Mouse (Mus musculus) adrenal gland, postnatal 14 days (tissue): ENCODE results near the gene Sh3rf1. TPM values are rescaled to one million over a fixed set of nuclear protein-coding genes. Genes with fewer than 3 reads are reported as not detected.
A peak's percentile ranks its signal among the peaks of the same experiment; 100 is the strongest.

Experiments
- DNase-seq: peaks from one replicate; pipeline ENCODE4 v3.0.0; 2021; ENCODE audit warnings: mixed read lengths
- total RNA-seq: library from RNA; stranded (reverse); gene quantifications from 2 replicates; pipeline ENCODE4 v1.2.3, GENCODE M21; 2021

Gene Sh3rf1
- total RNA-seq, 1 experiment from 2014 or later: 9.3 TPM

DNA sequence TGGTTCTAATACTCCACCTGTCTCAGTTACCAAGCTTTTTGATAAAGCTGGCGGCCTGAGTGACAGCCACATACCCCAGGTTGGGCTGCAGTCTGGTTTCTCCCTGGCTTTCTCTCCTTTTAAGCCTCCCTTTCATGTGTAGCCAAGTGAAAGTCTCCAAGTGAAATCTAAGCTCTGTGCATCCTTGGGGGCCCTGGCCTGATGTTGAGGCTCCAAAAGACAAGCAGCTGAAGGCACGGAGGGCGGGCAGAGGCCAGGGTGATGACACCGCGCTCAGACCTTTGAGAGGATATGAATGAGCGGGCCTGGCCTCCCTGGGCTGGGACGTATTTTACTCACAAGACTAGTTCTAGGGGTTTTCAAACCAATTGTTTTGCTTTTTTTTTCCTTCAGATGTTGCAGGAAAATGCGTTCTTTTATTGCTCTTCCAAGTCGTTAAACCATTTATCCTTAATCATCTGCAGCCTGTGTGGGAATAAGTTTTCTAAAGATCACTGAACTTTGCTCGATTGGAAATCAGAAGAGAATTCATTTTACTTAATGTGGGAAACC is 100.8 kb downstream of the Sh3rf1 start:
- DNase-seq: no peak

DNA sequence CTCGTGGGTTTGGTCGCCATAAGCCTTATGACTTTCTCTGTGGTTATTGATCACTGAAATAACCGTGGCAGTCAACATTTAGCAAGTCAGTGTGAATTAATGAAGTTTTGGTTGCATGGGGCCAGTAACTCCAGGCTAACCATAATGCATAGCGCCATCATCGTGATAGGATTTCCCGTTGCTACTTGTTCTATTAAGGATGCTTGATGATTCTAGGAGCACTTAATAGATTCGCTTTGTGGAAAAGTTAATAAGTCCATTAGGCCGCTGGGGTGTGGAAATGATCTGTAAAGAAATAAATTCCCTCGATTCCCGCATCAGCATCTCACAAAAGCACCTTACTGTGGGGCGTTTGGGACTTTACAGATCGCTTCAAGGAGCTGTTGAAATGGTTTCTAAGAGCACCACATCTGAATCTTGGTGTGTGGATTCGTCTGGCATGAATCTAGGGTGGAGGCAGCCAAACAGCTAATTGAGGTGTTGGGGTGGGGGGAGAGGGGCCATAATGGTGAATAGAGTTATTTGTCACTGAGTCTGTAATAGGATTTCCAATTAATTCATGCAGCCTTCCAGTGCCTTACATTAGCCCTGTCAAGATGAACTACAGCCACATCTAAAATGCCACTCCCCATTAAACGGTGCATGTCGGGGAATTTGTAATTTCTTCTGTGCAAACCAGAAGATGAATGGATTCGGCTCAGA is 101.5 kb downstream of the Sh3rf1 start:
- DNase-seq: no peak

DNA sequence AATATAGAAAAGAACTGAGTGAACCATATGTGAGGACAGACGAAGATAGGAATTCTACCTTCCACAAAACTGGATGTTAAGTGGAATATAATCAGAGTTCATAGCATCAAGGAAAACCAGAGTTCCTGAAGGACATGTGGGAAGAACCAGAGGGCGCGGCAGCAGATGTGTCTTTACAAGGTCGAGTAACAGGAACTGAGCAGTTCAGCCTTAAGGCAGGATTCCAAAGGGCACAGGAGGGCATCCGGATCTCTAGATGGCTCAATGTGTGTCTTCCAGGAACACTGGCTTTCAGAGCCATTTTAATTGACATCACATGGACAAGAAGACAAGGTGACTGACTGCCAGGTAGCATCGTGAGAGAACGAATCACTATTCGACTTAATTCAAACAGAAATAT is 102.6 kb downstream of the Sh3rf1 start:
- DNase-seq: peak; percentile 17

DNA sequence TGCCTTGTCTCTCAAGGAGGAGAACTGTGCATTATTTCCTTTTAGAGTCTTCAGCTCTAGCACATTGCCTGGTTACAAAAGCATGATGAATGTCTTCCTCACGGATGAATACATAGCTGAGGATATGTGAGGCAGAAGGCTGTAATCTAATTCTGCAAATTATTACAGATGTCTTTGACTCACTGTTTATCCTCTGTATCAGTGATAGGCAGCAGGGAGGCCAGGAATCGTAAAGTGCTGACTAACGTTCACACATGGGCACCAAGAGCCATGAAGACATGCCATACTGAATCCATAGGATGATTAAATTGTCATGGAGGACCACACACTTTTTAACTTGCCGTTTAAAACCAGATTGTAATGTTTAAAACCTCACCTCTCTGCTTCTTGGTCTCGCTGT is 103.7 kb downstream of the Sh3rf1 start:
- no peak for DNase-seq

DNA sequence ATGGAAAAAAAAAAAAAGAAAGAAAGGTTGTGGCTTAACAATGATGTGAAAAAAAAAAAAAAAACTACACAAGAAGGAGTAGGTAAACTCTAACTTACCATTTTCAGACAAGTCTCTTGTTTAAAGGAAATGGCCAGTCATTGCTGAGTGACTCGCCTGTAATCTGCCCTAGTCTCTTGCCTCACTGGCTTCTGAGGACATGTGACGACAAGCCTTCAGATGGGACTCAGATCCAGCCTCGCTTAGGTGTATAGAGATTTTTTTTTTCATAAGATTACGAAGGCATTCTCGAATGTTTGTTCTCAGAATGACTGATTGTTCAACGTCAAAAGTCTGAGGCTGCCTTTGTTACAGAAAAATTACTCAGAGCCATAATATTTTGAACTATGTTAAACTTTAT is 116.0 kb downstream of the Sh3rf1 start:
- DNase-seq: no peak

DNA sequence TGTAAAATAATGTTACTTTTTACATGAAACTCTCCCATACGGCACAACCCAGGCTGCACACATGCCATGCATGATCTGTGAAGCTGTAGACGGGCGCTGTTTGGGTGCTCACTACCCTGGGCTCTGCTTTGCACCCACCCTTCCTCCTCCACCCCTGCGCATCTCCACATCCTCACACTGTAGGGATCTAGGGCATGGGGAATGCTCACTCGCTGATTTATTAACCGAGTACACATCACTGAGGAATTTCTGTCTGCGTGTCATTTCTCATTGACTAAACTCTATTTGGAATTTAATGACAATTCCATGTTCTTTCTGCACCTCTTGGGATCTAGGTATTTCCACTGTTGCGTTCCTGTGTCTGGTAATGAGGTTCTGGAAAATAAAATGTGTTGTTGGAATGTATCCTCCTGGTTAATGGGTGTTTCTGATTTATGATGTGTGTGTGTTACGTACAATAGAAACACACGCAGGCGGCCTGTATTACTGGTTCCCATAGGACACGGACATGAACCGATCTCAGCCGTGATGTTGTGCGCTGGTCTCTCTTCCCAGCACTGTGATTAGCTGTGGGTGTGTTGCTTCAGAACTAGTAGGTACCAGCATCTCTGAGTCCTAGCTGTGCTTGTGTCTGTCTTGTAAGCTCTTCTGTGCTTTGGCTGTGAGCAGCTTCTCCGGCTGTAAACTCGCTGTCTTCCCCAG is 116.8 kb downstream of the Sh3rf1 start:
- no peak for DNase-seq

DNA sequence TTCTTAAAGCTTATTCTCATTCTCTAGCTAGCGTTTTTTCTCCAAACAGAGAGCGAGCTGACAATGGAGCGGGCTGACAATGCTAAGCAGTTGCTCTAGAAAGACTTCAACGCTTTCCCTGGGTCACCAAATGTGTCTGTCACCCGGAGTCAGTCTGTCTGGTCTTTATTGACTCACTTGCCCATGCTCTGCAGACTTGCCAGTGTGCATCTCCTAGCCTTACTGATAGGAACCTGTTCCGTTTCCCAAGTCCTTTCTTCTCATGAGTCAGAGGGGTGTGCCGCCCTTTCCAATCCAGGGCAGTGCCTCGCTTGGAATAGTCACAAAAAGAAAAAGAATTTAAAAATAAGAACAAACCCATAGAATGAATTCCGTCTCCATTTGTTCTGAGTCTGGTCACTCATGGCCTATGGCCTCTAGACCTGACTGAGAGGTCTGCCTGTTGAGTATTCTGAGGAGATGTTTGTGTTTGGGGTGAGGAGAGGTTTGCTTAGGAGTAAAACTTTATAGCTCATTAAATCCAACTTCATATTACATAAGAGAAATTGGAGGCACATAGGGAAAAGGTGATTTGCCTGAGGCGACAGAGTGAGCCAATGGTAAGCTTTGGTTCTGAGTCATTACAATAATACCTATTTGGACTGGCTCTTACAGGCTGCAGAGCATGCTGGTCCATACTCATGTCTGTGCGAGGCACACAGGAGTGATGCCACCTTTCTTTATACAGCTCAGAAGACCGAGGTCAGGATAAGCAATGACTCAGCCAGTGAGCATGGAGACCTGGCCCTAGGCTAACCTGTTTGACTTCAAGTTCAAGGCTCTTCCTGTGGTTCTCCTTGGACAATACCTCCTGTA is 118.1 kb downstream of the Sh3rf1 start:
- DNase-seq: no peak

DNA sequence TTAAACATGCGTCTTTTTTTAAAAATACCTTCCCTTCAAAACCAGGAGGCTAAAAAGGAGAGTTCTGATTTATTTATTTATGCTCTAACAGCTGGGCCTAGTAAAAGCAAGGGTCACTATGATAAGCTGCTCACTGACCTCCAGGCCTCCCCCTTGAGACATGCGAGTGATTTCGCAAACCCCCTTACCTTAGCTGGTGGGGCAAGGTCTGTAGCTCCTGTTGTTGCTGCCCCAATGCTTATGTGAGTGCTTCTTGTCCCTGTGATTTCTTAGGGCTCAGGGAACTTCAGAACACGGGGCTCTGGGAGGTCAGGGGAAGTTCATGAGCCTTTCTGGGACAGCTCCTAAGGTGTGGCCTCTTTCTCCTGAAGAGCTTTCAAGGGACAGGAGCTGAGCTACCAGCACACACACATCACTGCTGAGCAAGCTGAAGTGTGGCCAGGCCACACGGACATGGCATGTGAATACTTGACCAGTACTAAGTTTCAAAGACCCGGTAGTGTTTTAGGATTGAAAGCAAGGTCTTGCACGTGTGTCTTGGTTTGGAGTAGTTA is 118.9 kb downstream of the Sh3rf1 start:
- DNase-seq: no peak

DNA sequence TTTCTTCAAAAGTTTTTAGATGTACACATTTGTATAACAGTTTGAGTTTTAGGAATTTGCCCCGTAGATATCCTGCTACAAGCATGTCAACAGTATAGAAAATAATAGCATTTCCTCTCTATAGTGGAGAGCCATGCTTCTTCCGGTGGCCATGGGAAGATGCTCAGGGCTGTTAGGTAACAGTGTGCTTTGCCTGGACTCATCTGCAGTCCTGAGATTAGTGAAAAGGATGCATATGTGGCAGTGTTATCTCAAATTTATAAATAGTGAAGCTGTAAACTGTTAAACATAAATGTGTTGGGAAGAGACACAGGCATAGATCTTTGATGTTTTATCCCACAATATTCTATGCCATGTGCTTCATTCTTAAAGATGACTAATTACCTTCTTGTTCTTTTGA is 120.8 kb downstream of the Sh3rf1 start:
- DNase-seq: no peak

DNA sequence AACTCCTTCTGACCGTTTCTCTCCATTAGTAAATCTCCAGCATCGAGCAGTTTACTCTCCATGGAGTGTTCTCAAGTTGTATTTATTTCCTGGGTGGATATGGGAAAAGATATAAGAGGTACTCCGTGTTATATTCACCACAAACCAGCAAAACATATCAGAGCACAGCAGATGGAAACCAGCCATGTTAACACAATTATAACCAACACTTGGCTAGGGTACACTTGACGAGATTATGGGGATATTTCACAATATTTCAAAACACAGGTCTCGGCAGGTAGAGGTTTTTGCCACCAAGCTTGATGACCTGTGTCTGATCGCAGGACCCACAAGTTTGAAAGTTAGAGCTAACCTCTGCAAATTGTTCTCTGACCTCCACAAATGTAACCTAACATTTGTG is 123.3 kb downstream of the Sh3rf1 start:
- no peak for DNase-seq

DNA sequence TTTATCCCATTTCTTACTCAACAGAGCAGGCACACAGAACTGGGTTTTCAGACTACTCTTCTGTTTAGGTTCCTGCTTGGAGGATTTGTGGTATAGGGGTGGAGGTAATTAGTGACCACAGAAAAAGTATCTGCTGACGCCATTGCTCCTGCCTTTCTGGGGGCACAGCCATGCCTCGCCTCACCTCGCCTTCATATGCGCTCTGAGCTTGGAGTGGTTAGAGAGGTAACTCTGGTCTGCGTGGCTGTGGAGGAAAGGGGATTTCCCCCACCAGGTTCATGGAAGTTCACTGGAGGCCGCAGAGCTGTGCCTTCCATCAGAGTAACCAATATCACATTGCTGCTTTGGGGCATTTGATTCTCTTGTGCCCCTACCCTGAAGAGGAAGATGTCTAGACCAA is 123.9 kb downstream of the Sh3rf1 start:
- no peak for DNase-seq

DNA sequence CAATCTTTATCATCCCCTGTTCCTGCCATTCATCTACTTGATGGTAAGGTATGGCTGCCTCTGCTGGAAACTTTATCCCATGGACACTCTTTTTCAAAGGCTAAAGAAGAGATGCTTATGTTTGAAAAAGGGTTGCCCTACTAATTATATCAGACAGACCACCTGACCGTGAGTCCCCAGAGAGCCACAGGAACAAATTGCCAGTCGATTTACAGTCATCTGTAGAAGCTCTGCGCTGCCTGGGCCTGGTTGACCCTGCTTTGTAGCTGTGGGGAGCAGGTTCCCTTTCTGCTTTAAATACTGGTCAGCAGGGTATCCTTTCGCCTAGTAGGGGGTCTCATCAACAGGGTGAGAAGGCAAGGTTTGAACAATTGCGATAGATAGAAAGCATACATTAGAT is 124.4 kb downstream of the Sh3rf1 start:
- DNase-seq: no peak

DNA sequence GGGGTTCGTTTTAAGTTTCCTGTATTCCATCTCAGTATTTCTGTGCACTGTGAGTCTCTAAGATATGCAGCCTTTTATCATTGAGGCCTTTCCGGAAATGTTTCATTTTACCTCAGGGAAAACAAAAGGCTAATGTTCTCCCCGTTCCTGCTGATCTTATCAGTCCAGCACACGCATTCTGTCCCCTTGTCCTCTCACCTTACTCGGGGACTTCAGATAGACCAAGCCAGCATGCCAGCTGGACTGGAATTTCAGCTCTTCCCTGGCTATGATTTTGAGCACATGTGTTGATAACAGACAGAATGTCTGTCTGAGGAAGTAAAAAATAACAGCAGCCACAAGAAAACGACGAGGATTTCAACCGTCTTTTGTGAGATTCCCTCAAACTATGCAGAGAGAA is 124.8 kb downstream of the Sh3rf1 start:
- no peak for DNase-seq

DNA sequence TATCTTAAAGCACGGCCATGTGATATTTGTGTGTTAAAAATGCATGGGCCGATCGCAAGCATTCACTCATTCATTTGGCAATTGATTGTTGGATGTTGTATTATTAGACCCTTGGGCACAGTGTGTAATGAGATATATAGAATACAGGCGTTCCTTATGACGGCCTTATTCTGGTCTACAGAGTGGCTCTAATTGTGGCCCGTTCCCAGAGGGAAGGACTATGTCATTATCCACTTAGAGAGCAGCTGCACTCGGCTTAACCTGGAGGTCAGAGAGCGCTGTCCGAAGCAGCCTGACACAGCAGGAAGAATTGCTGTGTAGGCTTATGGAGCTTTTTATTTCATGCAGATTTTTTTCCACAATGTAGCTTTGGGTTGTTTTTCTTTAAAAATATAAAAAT is 126.8 kb downstream of the Sh3rf1 start:
- no peak for DNase-seq

DNA sequence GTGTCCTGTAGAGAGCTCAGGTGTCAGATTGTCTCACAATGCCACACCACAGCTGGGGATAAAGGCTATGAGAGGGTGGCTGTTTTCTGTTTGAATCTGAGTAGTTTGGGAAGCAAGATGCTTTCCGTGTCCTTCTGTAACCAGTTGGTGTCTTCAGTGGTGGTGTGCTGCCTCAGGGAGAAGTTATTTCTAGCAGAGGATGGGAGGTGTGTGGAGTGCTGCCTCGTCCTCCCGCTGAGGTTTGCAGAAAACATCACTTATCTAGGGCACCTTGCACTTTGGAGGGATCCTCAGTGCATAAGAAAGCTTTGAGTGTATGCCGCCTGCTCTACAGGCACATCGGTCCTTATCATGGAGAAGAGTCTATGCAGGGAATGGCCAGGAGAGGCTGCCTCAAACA is 128.0 kb downstream of the Sh3rf1 start:
- no peak for DNase-seq

DNA sequence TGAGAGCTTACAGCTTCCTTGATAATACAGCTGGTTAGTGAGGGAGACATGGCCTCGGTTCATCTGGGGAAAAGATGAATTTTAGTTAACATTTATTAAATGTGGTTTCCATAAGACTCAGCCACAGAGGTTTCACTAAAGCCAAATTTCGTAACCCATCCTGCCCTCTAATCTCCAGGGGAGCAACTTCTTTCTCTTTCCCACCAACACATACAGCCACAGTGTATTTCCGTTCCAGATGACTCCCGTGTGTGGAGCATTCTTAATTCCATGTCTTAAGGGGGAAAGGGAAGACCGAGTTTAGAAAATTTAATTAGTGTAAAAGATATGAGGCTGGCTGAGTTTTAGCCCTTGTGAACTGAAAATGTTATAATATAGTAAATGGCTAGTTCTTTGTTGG is 131.8 kb downstream of the Sh3rf1 start:
- no peak for DNase-seq

DNA sequence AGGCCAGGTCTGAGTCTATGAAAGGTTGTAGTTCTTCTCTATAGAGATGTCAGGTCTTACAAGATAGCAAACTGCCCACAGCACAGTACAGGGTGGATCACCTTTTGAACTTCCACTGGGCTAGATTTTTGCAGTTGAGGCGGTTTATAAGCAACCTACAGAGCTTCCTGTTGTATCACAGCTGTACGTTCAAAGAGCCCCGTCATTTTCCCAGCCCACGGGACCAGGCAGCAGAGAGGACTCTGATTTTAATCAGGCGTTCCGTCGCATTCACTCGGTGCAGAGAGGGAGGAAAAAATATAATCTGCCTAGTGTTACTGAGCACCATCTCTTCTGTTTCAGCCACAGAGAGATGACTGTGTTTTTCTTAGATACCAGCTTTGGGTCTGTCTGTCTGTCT is 135.3 kb downstream of the Sh3rf1 start:
- DNase-seq: no peak

DNA sequence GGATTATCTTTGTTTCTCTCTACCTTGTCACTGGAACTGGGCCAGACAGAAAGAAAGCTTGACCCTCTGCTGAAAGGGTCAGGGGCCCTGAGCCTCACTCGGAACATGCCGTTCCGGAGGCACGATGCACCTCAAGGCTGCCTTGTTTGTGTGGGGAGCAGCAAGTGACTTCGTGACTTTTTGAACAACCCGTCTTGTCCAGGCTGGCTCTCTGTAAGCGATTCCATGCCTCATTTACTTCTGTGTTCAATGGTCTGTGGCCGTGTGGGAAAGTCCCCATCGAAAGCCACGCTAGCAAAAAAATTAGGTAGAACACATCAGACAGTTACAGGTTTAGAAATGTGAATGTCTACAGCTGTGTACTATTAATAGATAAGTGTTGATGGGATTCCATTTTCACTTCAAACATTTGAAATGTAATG is 136.2 kb downstream of the Sh3rf1 start:
- peak; percentile 13 for DNase-seq

DNA sequence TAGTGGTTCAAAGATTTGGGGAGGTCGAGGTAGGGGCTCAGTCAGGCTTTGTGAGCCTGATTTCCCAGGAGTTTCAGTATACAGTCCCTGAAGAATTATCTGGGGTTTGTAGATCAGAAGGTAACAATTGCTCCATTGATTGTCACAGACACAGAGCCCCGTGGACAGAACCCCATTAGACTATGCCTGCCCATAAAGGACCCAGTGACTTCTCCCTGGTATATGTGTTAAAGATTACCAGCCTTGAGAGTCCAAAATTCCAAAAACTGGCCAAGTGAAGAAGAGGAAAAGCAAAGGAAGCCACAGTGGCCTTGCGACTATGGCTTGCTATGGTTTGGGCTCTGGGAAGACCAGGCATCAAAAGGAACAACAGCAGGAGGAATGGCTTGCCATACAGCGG is 136.7 kb downstream of the Sh3rf1 start:
- no peak for DNase-seq

DNA sequence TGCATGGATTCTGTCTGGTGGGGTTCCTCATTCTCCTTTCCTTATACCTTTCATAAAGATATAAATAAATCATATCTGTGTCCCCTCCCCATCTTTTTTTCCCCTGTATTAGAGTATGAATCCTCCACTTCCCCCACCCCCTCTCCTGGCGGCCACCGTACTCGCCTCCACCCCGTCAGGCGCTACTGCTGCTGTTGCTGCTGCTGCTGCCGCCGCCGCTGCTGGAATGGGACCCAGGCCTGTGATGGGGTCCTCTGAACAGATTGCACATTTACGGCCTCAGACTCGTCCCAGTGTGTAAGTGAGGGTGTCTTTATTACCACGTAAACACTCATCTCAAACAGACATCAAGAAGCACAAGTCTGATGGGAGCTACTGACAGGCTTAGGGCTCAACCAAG is 137.8 kb downstream of the Sh3rf1 start:
- no peak for DNase-seq

DNA sequence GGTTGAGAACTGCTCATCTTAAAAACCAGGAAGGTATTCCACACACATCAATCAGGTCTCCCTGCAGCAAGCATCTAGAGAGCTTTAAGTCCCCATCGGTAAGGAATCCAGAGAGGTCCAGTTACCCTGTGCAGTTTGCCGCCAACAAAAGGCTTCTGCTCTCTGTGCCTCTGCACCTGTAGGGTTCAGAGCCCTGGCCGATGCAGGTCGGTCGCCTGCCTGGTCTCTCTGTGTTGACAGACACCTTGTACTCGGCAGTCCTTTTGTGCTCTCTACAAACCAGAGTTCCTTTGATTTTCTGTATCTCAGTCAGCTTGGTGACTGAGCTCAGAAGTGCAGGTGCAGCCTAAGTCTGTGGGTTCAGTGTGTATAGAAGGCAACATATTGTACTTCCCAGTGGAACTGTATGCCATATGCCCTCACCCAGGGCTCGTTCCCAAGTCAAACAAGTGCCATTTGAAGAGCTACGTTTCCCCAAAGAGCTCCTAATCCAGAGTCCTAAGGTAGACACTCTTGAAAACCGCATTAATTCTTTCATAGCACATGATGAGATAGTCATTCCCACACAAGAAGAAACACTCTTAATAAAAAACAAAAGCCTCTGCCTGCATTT is 138.7 kb downstream of the Sh3rf1 start:
- DNase-seq: no peak

DNA sequence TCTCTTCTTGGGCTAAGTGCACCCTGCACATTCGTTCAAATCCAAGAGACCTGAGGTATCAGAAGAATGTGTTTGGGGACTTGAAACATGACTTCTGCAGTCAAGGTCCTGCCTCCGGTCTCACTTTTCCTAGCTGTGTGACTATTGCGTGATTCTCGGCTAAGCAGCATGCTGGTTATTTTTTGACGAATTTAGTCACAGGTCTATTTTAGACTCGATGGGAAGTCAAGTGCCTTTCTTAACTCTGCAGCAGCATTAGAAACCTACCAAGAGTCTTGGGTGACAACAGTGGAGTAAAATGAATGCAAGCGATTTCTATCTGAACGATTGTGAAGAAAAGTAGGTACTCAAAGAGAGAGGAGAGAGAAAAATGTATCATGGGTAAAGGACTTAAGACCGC is 149.6 kb downstream of the Sh3rf1 start:
- DNase-seq: no peak
